Mouse (Mus musculus) myocyte (in vitro differentiated cells): ENCODE measurements at regions not wholly inside any gene's neighbourhood (a gene's known extent, or its start where the extent isn't known, plus 50 kb on each side); places are given as distances from the start of the nearest gene placed in this dataset.

Source experiments
- H3K27me3 ChIP-seq: one replicate; pipeline ENCODE4 v1.6.1; 2011; ENCODE audit not compliant: control insufficient read depth, insufficient read depth, insufficient read length
- H3K36me3 ChIP-seq: one replicate; pipeline ENCODE4 v1.6.1; 2011; ENCODE audit not compliant: control insufficient read depth, insufficient read depth
- H3K4me2 ChIP-seq: one replicate; pipeline ENCODE4 v1.6.1; 2011; ENCODE audit warnings: low read depth, control low read depth
- H3K4me3 ChIP-seq: one replicate; pipeline ENCODE4 v1.5.1; 2011; ENCODE audit warnings: mild to moderate bottlenecking, control low read depth, moderate library complexity
- H3K79me2 ChIP-seq: one replicate; pipeline ENCODE4 v1.6.1; 2011; ENCODE audit not compliant: control insufficient read depth, insufficient read depth
- H3ac ChIP-seq: one replicate; pipeline ENCODE4 v1.6.1; 2011; ENCODE audit not compliant: control insufficient read depth, insufficient read length
- CEBPB ChIP-seq: IDR thresholded peaks from 2 replicates; pipeline ENCODE4 v1.6.1; 2011; ENCODE audit warnings: mild to moderate bottlenecking, moderate library complexity; ENCODE audit not compliant: poor library complexity, insufficient read depth, severe bottlenecking
- E2F4 ChIP-seq: IDR thresholded peaks from one replicate; pipeline ENCODE4 v1.6.1; 2011; ENCODE audit warnings: mild to moderate bottlenecking, control low read depth, moderate library complexity; ENCODE audit not compliant: insufficient read depth
- MAX ChIP-seq: IDR thresholded peaks from one replicate; pipeline ENCODE4 v1.6.1; 2011; ENCODE audit warnings: low read depth, mild to moderate bottlenecking, control low read depth
- MYOD1 ChIP-seq, 3 experiments: IDR thresholded peaks; one replicate each; pipeline ENCODE4 v1.6.1; 2011; ENCODE audit warnings: control low read depth in 2 of 3, low read depth in 2 of 3, mild to moderate bottlenecking in 2 of 3, moderate library complexity in 1 of 3; ENCODE audit not compliant: insufficient read length in 2 of 3, control insufficient read depth in 1 of 3
- MYOG ChIP-seq, 3 experiments: IDR thresholded peaks; one replicate each; pipeline ENCODE4 v1.6.1; 2011; ENCODE audit warnings: control low read depth in 2 of 3, low read depth in 2 of 3, mild to moderate bottlenecking in 2 of 3; ENCODE audit not compliant: insufficient read length in 2 of 3, control insufficient read depth in 1 of 3, insufficient read depth in 1 of 3
- POLR2A ChIP-seq: IDR thresholded peaks from one replicate; pipeline ENCODE4 v1.6.1; 2011; ENCODE audit warnings: low read depth, mild to moderate bottlenecking, control low read depth, moderate library complexity; ENCODE audit not compliant: insufficient read length
- POLR2AphosphoS2 ChIP-seq: IDR thresholded peaks from one replicate; pipeline ENCODE4 v1.6.1; 2011; ENCODE audit warnings: low read depth, control low read depth; ENCODE audit not compliant: insufficient read length
- REST ChIP-seq: IDR thresholded peaks from one replicate; pipeline ENCODE4 v1.6.1; 2011; ENCODE audit warnings: mild to moderate bottlenecking, control low read depth, moderate library complexity; ENCODE audit not compliant: insufficient read depth, insufficient read length
- SRF ChIP-seq: IDR thresholded peaks from one replicate; pipeline ENCODE4 v1.6.1; 2011; ENCODE audit warnings: low read depth; ENCODE audit not compliant: control insufficient read depth, insufficient read length
- TCF12 ChIP-seq: IDR thresholded peaks from one replicate; pipeline ENCODE4 v1.6.1; 2011; ENCODE audit warnings: mild to moderate bottlenecking, control low read depth; ENCODE audit not compliant: poor library complexity, insufficient read depth, severe bottlenecking
- TCF3 ChIP-seq: IDR thresholded peaks from one replicate; pipeline ENCODE4 v1.6.1; 2011; ENCODE audit warnings: low read depth, control low read depth; ENCODE audit not compliant: insufficient read length
- USF1 ChIP-seq: IDR thresholded peaks from one replicate; pipeline ENCODE4 v1.6.1; 2011; ENCODE audit warnings: low read depth, mild to moderate bottlenecking, control low read depth, moderate library complexity

GRCm38 (mm10) chr14:59063221-59063620 lies 79.5 kb downstream of the 1700129C05Rik start:
- no peak overlapping the region for H3K4me2 ChIP-seq
- no peak overlapping the region for H3K4me3 ChIP-seq
- H3K79me2 ChIP-seq = no peaks in the 10 kb centered on the region
- no peak overlapping the region for H3ac ChIP-seq
- H3K27me3 ChIP-seq = no peaks in the 10 kb centered on the region
- H3K36me3 ChIP-seq = no peaks in the 10 kb centered on the region
- TF ChIP-seq MYOD1 (IDR thresholded peaks at IDR 0.05; ENCODE audit: control insufficient read depth in 1 of 3, insufficient read length in 2 of 3, low read depth in 2 of 3) = no peak
- no peak for TF ChIP-seq USF1
- no peak for TF ChIP-seq TCF12
- TF ChIP-seq POLR2AphosphoS2 = no peak
- TF ChIP-seq E2F4 = no peak
- no peak for TF ChIP-seq MAX
- no peak for TF ChIP-seq CEBPB
- TF ChIP-seq MYOG (IDR thresholded peaks at IDR 0.05; ENCODE audit: control insufficient read depth in 1 of 3, insufficient read depth in 1 of 3, insufficient read length in 2 of 3, low read depth in 2 of 3) = no peak
- no peak for TF ChIP-seq TCF3
- TF ChIP-seq REST = no peak
- TF ChIP-seq POLR2A = no peak
- TF ChIP-seq SRF = no peak

GRCm38 (mm10) chr14:59056832-59057231 lies 85.9 kb downstream of the 1700129C05Rik start:
- no peak overlapping the region for H3ac ChIP-seq
- TF ChIP-seq MYOG (IDR thresholded peaks at IDR 0.05; ENCODE audit: control insufficient read depth in 1 of 3, insufficient read depth in 1 of 3, insufficient read length in 2 of 3, low read depth in 2 of 3) = no peak
- TF ChIP-seq POLR2AphosphoS2 = no peak
- no peak for TF ChIP-seq TCF12
- TF ChIP-seq USF1 = no peak
- TF ChIP-seq REST = no peak
- no peak for TF ChIP-seq SRF
- no peak for TF ChIP-seq E2F4
- no peak for TF ChIP-seq TCF3
- TF ChIP-seq CEBPB = no peak
- TF ChIP-seq MAX = no peak
- TF ChIP-seq MYOD1 (IDR thresholded peaks at IDR 0.05; ENCODE audit: control insufficient read depth in 1 of 3, insufficient read length in 2 of 3, low read depth in 2 of 3) = no peak
- TF ChIP-seq POLR2A = no peak
- H3K4me2 ChIP-seq = no peak overlapping the region
- H3K36me3 ChIP-seq = no peaks in the 10 kb centered on the region
- no peaks in the 10 kb centered on the region for H3K27me3 ChIP-seq
- no peak overlapping the region for H3K4me3 ChIP-seq
- H3K79me2 ChIP-seq = no peaks in the 10 kb centered on the region

- Histone ChIP-seq H3K36me3 (no peaks in the 10 kb centered on the region), H3K4me2 (no peak overlapping the region), H3K27me3 (no peaks in the 10 kb centered on the region), H3K4me3 (no peak overlapping the region), H3K79me2 (no peaks in the 10 kb centered on the region), H3ac (no peak overlapping the region)
- TF ChIP-seq CEBPB = no peak
- TF ChIP-seq MYOG (IDR thresholded peaks at IDR 0.05; ENCODE audit: control insufficient read depth in 1 of 3, insufficient read depth in 1 of 3, insufficient read length in 2 of 3, low read depth in 2 of 3) = no peak
- no peak for TF ChIP-seq SRF
- no peak for TF ChIP-seq USF1
- TF ChIP-seq POLR2A = no peak
- TF ChIP-seq TCF3 = no peak
- TF ChIP-seq MAX = no peak
- TF ChIP-seq POLR2AphosphoS2 = no peak
- TF ChIP-seq E2F4 = no peak
- no peak for TF ChIP-seq MYOD1 (IDR thresholded peaks at IDR 0.05; ENCODE audit: control insufficient read depth in 1 of 3, insufficient read length in 2 of 3, low read depth in 2 of 3)
- TF ChIP-seq TCF12 = no peak
- TF ChIP-seq REST = no peak
These were observed 87.4 kb downstream of the 1700129C05Rik start for GRCm38 (mm10) chr14:59055283-59055682.

GRCm38 (mm10) chr14:59052421-59052820 lies 90.3 kb downstream of the 1700129C05Rik start:
- no peaks in the 10 kb centered on the region for H3K79me2 ChIP-seq
- no peak overlapping the region for H3K4me3 ChIP-seq
- H3K4me2 ChIP-seq = no peak overlapping the region
- no peaks in the 10 kb centered on the region for H3K27me3 ChIP-seq
- H3K36me3 ChIP-seq = no peaks in the 10 kb centered on the region
- no peak overlapping the region for H3ac ChIP-seq
- no peak for TF ChIP-seq MAX
- TF ChIP-seq MYOD1 (IDR thresholded peaks at IDR 0.05; ENCODE audit: control insufficient read depth in 1 of 3, insufficient read length in 2 of 3, low read depth in 2 of 3) = no peak
- TF ChIP-seq E2F4 = no peak
- no peak for TF ChIP-seq SRF
- no peak for TF ChIP-seq POLR2AphosphoS2

- H3K27me3 ChIP-seq = no peaks in the 10 kb centered on the region
- no peak overlapping the region for H3K4me3 ChIP-seq
- H3K79me2 ChIP-seq = no peaks in the 10 kb centered on the region
- peak overlapping the region; percentile 43 for H3K4me2 ChIP-seq
- H3K36me3 ChIP-seq = no peaks in the 10 kb centered on the region
- no peak for TF ChIP-seq POLR2AphosphoS2
- TF ChIP-seq TCF3 = no peak
- TF ChIP-seq CEBPB = no peak
- TF ChIP-seq REST = no peak
- TF ChIP-seq MYOD1 (IDR thresholded peaks at IDR 0.05; ENCODE audit: control insufficient read depth in 1 of 3, insufficient read length in 2 of 3, low read depth in 2 of 3) = no peak
- no peak for TF ChIP-seq POLR2A
- no peak for TF ChIP-seq SRF
- no peak for TF ChIP-seq E2F4
- TF ChIP-seq TCF12 = no peak
- TF ChIP-seq MAX = no peak
- no peak for TF ChIP-seq USF1
- no peak for TF ChIP-seq MYOG (IDR thresholded peaks at IDR 0.05; ENCODE audit: control insufficient read depth in 1 of 3, insufficient read depth in 1 of 3, insufficient read length in 2 of 3, low read depth in 2 of 3)
- H3ac ChIP-seq = no peak overlapping the region
These were observed 91.2 kb downstream of the 1700129C05Rik start for GRCm38 (mm10) chr14:59051478-59051879.
